Mouse (Mus musculus) embryonic facial prominence, embryonic 14.5 days (tissue): ENCODE results near the gene Zfand4. TPM values are rescaled to one million over a fixed set of nuclear protein-coding genes. Genes with fewer than 3 reads are reported as not detected.

Experiments
- ATAC-seq: fragments of 200-750 bp; cut with Nextera tagmentation; 2 replicates; pipeline ENCODE4 v1.8.0; 2017; ENCODE audit warnings: low read depth, moderate number of reproducible peaks, moderate TSS enrichment
- DNase-seq: peaks from one replicate; pipeline ENCODE4 v3.0.0-alpha.2; 2015; ENCODE audit warnings: low spot score
- H3K27ac ChIP-seq: fragments of 300-500 bp; sonication (generic); replicated peaks from 2 replicates; pipeline ENCODE4 v1.5.1; 2014; ENCODE audit warnings: low read depth, mild to moderate bottlenecking, low read length, moderate library complexity
- H3K27me3 ChIP-seq: fragments of 300-500 bp; sonication (generic); replicated peaks from 2 replicates; pipeline ENCODE4 v1.6.1; 2014; ENCODE audit warnings: low read length; ENCODE audit not compliant: control insufficient read depth, insufficient read depth
- H3K36me3 ChIP-seq: fragments of 300-500 bp; sonication (generic); 2 replicates; pipeline ENCODE4 v1.6.1; 2014; ENCODE audit warnings: low read length, mixed read lengths; ENCODE audit not compliant: control insufficient read depth, insufficient read depth
- H3K4me1 ChIP-seq: fragments of 300-500 bp; sonication (generic); 2 replicates; pipeline ENCODE4 v1.6.1; 2014; ENCODE audit warnings: antibody characterized with exemption, low read length; ENCODE audit not compliant: control insufficient read depth, insufficient read depth
- H3K4me2 ChIP-seq: fragments of 300-500 bp; sonication (generic); 2 replicates; pipeline ENCODE4 v1.6.1; 2014; ENCODE audit warnings: low read depth, mild to moderate bottlenecking, low read length, moderate library complexity, mixed read lengths
- H3K4me3 ChIP-seq: fragments of 300-500 bp; sonication (generic); 2 replicates; pipeline ENCODE4 v1.5.1; 2014; ENCODE audit warnings: low read depth, mild to moderate bottlenecking, low read length
- H3K9ac ChIP-seq: fragments of 300-500 bp; sonication (generic); 2 replicates; pipeline ENCODE4 v1.6.1; 2014; ENCODE audit warnings: low read depth, mild to moderate bottlenecking, low read length, moderate library complexity, mixed read lengths
- H3K9me3 ChIP-seq: fragments of 300-500 bp; sonication (generic); 2 replicates; pipeline ENCODE4 v1.6.1; 2016; ENCODE audit warnings: low read length; ENCODE audit not compliant: control insufficient read depth
- WGBS: fragments of 180-500 bp; shearing (Covaris S2); extraction: QIAGEN DNeasy Blood & Tissue Kit; methylation state at CpG from one replicate; pipeline ENCODE4 v1.1.7; 2014; 5-methylcytosine and 5-hydroxymethylcytosine counted together
- polyA plus RNA-seq: library from polyadenylated mRNA; unstranded; fragments of >200 nt; fragmentation: Nextera tagmentation; extraction: Ambion mirVana; gene quantifications from 2 replicates; pipeline ENCODE4 v1.2.1, GENCODE M21; 2014

The Zfand4 gene
- polyA plus RNA-seq, 1 experiment from 2014 or later: 6.5 TPM

GRCm38 (mm10) chr6:116262824-116263223 lies 1.2 kb upstream of the Zfand4 start:
- Histone ChIP-seq H3K4me2 (no peak overlapping the region), H3K27ac (no peak overlapping the region), H3K9me3 (no peaks in the 10 kb centered on the region), H3K4me1 (peaks cover 9% of the 10 kb centered on the region; the same call in 1 of the 2 replicates), H3K9ac (no peak overlapping the region), H3K27me3 (no peaks in the 10 kb centered on the region), H3K36me3 (peaks cover 21% of the 10 kb centered on the region), H3K4me3 (no peak overlapping the region)
- no peak for ATAC-seq
- 81% methylated on average over 1 of the region's 1 CpGs for WGBS
- no peak for DNase-seq

- Histone ChIP-seq H3K4me1 (peaks cover 9% of the 10 kb centered on the region; the same call in 1 of the 2 replicates), H3K4me3 (peak overlapping the region; percentile 58), H3K4me2 (peak overlapping the region; percentile 72), H3K9ac (peak overlapping the region; percentile 79; the same call in 1 of the 2 replicates), H3K9me3 (no peaks in the 10 kb centered on the region), H3K27ac (no peak overlapping the region), H3K27me3 (no peaks in the 10 kb centered on the region), H3K36me3 (peaks cover 7% of the 10 kb centered on the region)
- ATAC-seq (no peak), DNase-seq (no peak)
- WGBS: 84% methylated on average over 11 of the region's 11 CpGs
Measured at GRCm38 (mm10) chr6:116264836-116265235, 814 bp downstream of the Zfand4 start.

GRCm38 (mm10) chr6:116265603-116266002 lies 1.6 kb downstream of the Zfand4 start:
- WGBS: 60% methylated on average over 4 of the region's 4 CpGs
- Histone ChIP-seq H3K9me3 (no peaks in the 10 kb centered on the region), H3K4me2 (no peak overlapping the region), H3K27ac (no peak overlapping the region), H3K4me3 (no peak overlapping the region), H3K4me1 (peaks cover 9% of the 10 kb centered on the region; the same call in 1 of the 2 replicates), H3K36me3 (peaks cover 6% of the 10 kb centered on the region), H3K27me3 (no peaks in the 10 kb centered on the region), H3K9ac (no peak overlapping the region)
- ATAC-seq (no peak), DNase-seq (no peak)

GRCm38 (mm10) chr6:116266273-116267109 lies 2.5 kb downstream of the Zfand4 start:
- no peak overlapping the region for H3K27ac ChIP-seq
- no peaks in the 10 kb centered on the region for H3K9me3 ChIP-seq
- H3K36me3 ChIP-seq: no peaks in the 10 kb centered on the region
- no peaks in the 10 kb centered on the region for H3K27me3 ChIP-seq
- peak overlapping the region; percentile 7; the same call in 1 of the 2 replicates for H3K4me3 ChIP-seq
- DNase-seq: peak; percentile 86
- peak; percentile 66; the same call in 1 of the 2 replicates for ATAC-seq
- H3K4me2 ChIP-seq: peak overlapping the region; percentile 47
- H3K9ac ChIP-seq: no peak overlapping the region
- 19% methylated on average over 11 of the region's 11 CpGs for WGBS
- peaks cover 9% of the 10 kb centered on the region; the same call in 1 of the 2 replicates for H3K4me1 ChIP-seq

- no peak overlapping the region for H3K4me3 ChIP-seq
- ATAC-seq (no peak), DNase-seq (no peak)
- no peaks in the 10 kb centered on the region for H3K27me3 ChIP-seq
- H3K9me3 ChIP-seq: no peaks in the 10 kb centered on the region
- no peak overlapping the region for H3K27ac ChIP-seq
- H3K36me3 ChIP-seq: no peaks in the 10 kb centered on the region
- 90% methylated on average over 1 of the region's 1 CpGs for WGBS
- H3K9ac ChIP-seq: no peak overlapping the region
- H3K4me2 ChIP-seq: no peak overlapping the region
- H3K4me1 ChIP-seq: peaks cover 9% of the 10 kb centered on the region; the same call in 1 of the 2 replicates
Measured at GRCm38 (mm10) chr6:116267110-116267423, 3.0 kb downstream of the Zfand4 start.

GRCm38 (mm10) chr6:116275695-116276094 lies 11.7 kb downstream of the Zfand4 start:
- no peaks in the 10 kb centered on the region for H3K4me1 ChIP-seq
- WGBS: 76% methylated on average over 4 of the region's 4 CpGs
- H3K4me2 ChIP-seq: no peak overlapping the region
- DNase-seq (no peak), ATAC-seq (no peak)
- no peak overlapping the region for H3K9ac ChIP-seq
- H3K4me3 ChIP-seq: no peak overlapping the region
- H3K27ac ChIP-seq: no peak overlapping the region
- H3K9me3 ChIP-seq: no peaks in the 10 kb centered on the region
- no peaks in the 10 kb centered on the region for H3K27me3 ChIP-seq
- no peaks in the 10 kb centered on the region for H3K36me3 ChIP-seq

GRCm38 (mm10) chr6:116278679-116279317 lies 14.8 kb downstream of the Zfand4 start:
- no peak overlapping the region for H3K4me3 ChIP-seq
- no peak overlapping the region for H3K4me2 ChIP-seq
- WGBS: 80% methylated on average over 5 of the region's 5 CpGs
- no peaks in the 10 kb centered on the region for H3K36me3 ChIP-seq
- no peaks in the 10 kb centered on the region for H3K4me1 ChIP-seq
- H3K27me3 ChIP-seq: no peaks in the 10 kb centered on the region
- no peak overlapping the region for H3K9ac ChIP-seq
- no peak for DNase-seq
- no peak overlapping the region for H3K27ac ChIP-seq
- no peak for ATAC-seq
- no peaks in the 10 kb centered on the region for H3K9me3 ChIP-seq

- ATAC-seq (no peak), DNase-seq (no peak)
- Histone ChIP-seq H3K4me3 (no peak overlapping the region), H3K4me2 (no peak overlapping the region), H3K27me3 (no peaks in the 10 kb centered on the region), H3K27ac (no peak overlapping the region), H3K36me3 (no peaks in the 10 kb centered on the region), H3K4me1 (no peaks in the 10 kb centered on the region), H3K9me3 (no peaks in the 10 kb centered on the region), H3K9ac (no peak overlapping the region)
- 94% methylated on average over 13 of the region's 13 CpGs for WGBS
Measured at GRCm38 (mm10) chr6:116281014-116281413, 17.0 kb downstream of the Zfand4 start.
